21 mouse cellular contexts compared by ENCODE assay signal in genomic region chr4:137962643-137963350, GRCm38 (mm10). TPM values are rescaled to one million over a fixed set of nuclear protein-coding genes. Genes with fewer than 3 reads are reported as not detected.
DNase-seq lines count a peak whose midpoint lies in the region; ATAC-seq and TF ChIP-seq lines count a peak whose summit lies in the region.
"Had no signal": no experiment of that assay in that cellular context is flagged by ENCODE, and none has a peak within 500 bp of the region (broad histone marks: within the 10 kb centered on the region; RNA-seq: fewer than 3 reads in every experiment).

No protein-coding gene starts in this region.

- peak; percentile 40 for DNase-seq in forebrain, embryonic 14.5 days (ENCODE audit: low spot score)
- peak; percentile 44 for DNase-seq in midbrain, postnatal 0 days (ENCODE audit: low spot score)
- DNase-seq in midbrain, embryonic 10.5 days (ENCODE audit: low spot score) = no peak
- DNase-seq in brain, embryonic 14.5 days (ENCODE audit: low read depth) = peak; percentile 53
- no peak for DNase-seq in kidney, adult 11 months
- DNase-seq: adrenal gland, adult 8-10 months; adrenal gland, postnatal 36 days; cerebellum, adult 18-20 months; cerebellum, adult 9-11 months; embryo, embryonic 11 days; gastrocnemius, postnatal 14 days; heart, postnatal 36 days; kidney, adult 18-20 months had no signal

- H3K27ac ChIP-seq in forebrain, embryonic 14.5 days (ENCODE audit: low read depth, low read length) = no peak overlapping the region
- no peak overlapping the region for H3K27ac ChIP-seq in forebrain, embryonic 12.5 days
- H3K27ac ChIP-seq in hindbrain, embryonic 16.5 days (ENCODE audit: low read depth, low read length) = no peak overlapping the region
- no peak overlapping the region for H3K27ac ChIP-seq in hindbrain, embryonic 12.5 days
- H3K27ac ChIP-seq in midbrain, postnatal 0 days (ENCODE audit: low read depth, low read length) = no peak overlapping the region
- H3K27ac ChIP-seq in midbrain, embryonic 10.5 days (replicated peaks) = no peak overlapping the region
- H3K27ac ChIP-seq: embryonic facial prominence, embryonic 15.5 days; heart, embryonic 13.5 days; hindbrain, embryonic 15.5 days had no signal

- no peak overlapping the region for H3K4me2 ChIP-seq in forebrain, embryonic 14.5 days (ENCODE audit: low read length)
- H3K4me2 ChIP-seq in forebrain, embryonic 12.5 days = no peak overlapping the region
- H3K4me2 ChIP-seq in hindbrain, embryonic 16.5 days (ENCODE audit: low read length) = no peak overlapping the region
- no peak overlapping the region for H3K4me2 ChIP-seq in hindbrain, embryonic 12.5 days (replicated peaks)
- H3K4me2 ChIP-seq in midbrain, postnatal 0 days (ENCODE audit: low read depth, low read length, poor library complexity, severe bottlenecking) = no peak overlapping the region
- H3K4me2 ChIP-seq: embryonic facial prominence, embryonic 15.5 days; heart, embryonic 13.5 days; hindbrain, embryonic 15.5 days had no signal

- TF ChIP-seq CTCF in midbrain, postnatal 0 days (IDR thresholded peaks at IDR 0.05) = no peak
- no peak for TF ChIP-seq CTCF in brain, embryonic 14.5 days (IDR thresholded peaks at IDR 0.05; ENCODE audit: borderline replicate concordance, extremely low read depth, insufficient read depth, insufficient read length)

- no peak overlapping the region for H3K4me3 ChIP-seq in forebrain, embryonic 14.5 days (ENCODE audit: low read depth, low read length)
- H3K4me3 ChIP-seq in forebrain, embryonic 12.5 days (replicated peaks) = no peak overlapping the region
- no peak overlapping the region for H3K4me3 ChIP-seq in hindbrain, embryonic 16.5 days (ENCODE audit: low read length)
- no peak overlapping the region for H3K4me3 ChIP-seq in hindbrain, embryonic 12.5 days
- no peak overlapping the region for H3K4me3 ChIP-seq in midbrain, postnatal 0 days (ENCODE audit: low read depth, low read length)
- no peak overlapping the region for H3K4me3 ChIP-seq in midbrain, embryonic 10.5 days
- H3K4me3 ChIP-seq: embryonic facial prominence, embryonic 15.5 days; erythroblast, embryonic 14.5 days; heart, embryonic 13.5 days; hindbrain, embryonic 15.5 days had no signal

- no peak overlapping the region for H3K9ac ChIP-seq in forebrain, embryonic 14.5 days (ENCODE audit: low read length)
- H3K9ac ChIP-seq in forebrain, embryonic 12.5 days = no peak overlapping the region
- H3K9ac ChIP-seq in hindbrain, embryonic 16.5 days (ENCODE audit: low read depth, low read length) = no peak overlapping the region
- H3K9ac ChIP-seq in hindbrain, embryonic 12.5 days = no peak overlapping the region
- no peak overlapping the region for H3K9ac ChIP-seq in midbrain, postnatal 0 days (replicated peaks; ENCODE audit: low read length, poor library complexity, severe bottlenecking)
- H3K9ac ChIP-seq: embryonic facial prominence, embryonic 15.5 days; heart, embryonic 13.5 days; hindbrain, embryonic 15.5 days had no signal

- no peak for TF ChIP-seq POLR2A in brain, embryonic 14.5 days (IDR thresholded peaks at IDR 0.05; ENCODE audit: borderline replicate concordance, extremely low read depth, insufficient read depth, insufficient read length, poor library complexity, severe bottlenecking)

- peaks cover 36% of the 10 kb centered on the region for H3K36me3 ChIP-seq in forebrain, embryonic 14.5 days (ENCODE audit: control insufficient read depth, insufficient read depth, low read length)
- peaks cover 52% of the 10 kb centered on the region for H3K36me3 ChIP-seq in forebrain, embryonic 12.5 days (replicated peaks)
- H3K36me3 ChIP-seq in hindbrain, embryonic 16.5 days (ENCODE audit: control insufficient read depth, insufficient read depth, low read length) = peaks cover 32% of the 10 kb centered on the region
- H3K36me3 ChIP-seq in hindbrain, embryonic 12.5 days = peaks cover 49% of the 10 kb centered on the region
- H3K36me3 ChIP-seq in midbrain, postnatal 0 days (ENCODE audit: insufficient read depth, low read length) = peaks cover 54% of the 10 kb centered on the region
- H3K36me3 ChIP-seq in midbrain, embryonic 10.5 days = peaks cover 74% of the 10 kb centered on the region
- H3K36me3 ChIP-seq: G1E had no signal

- no peaks in the 10 kb centered on the region for H3K9me3 ChIP-seq in forebrain, embryonic 14.5 days (replicated peaks; ENCODE audit: control insufficient read depth, low read length)
- peaks cover 8% of the 10 kb centered on the region; the same call in 1 of the 2 replicates for H3K9me3 ChIP-seq in forebrain, embryonic 12.5 days
- 0 out of 2 replicates have a peak, but pooled peaks cover 3% of the 10 kb centered on the region for H3K9me3 ChIP-seq in hindbrain, embryonic 16.5 days (ENCODE audit: control insufficient read depth, low read length)
- H3K9me3 ChIP-seq in hindbrain, embryonic 12.5 days (replicated peaks) = 0 out of 2 replicates have a peak, but pooled peaks cover 3% of the 10 kb centered on the region
- H3K9me3 ChIP-seq in midbrain, postnatal 0 days (ENCODE audit: low read length) = peaks cover 4% of the 10 kb centered on the region; the same call in 1 of the 2 replicates
- H3K9me3 ChIP-seq in midbrain, embryonic 10.5 days (replicated peaks) = peaks cover 9% of the 10 kb centered on the region; the same call in 1 of the 2 replicates
- H3K9me3 ChIP-seq: embryonic facial prominence, embryonic 15.5 days; G1E; hindbrain, embryonic 15.5 days had no signal

- 0 out of 2 replicates have a peak, but pooled peaks cover 2% of the 10 kb centered on the region for H3K4me1 ChIP-seq in forebrain, embryonic 14.5 days (ENCODE audit: control insufficient read depth, insufficient read depth, low read length)
- H3K4me1 ChIP-seq in forebrain, embryonic 12.5 days = no peaks in the 10 kb centered on the region
- no peaks in the 10 kb centered on the region for H3K4me1 ChIP-seq in hindbrain, embryonic 16.5 days (ENCODE audit: control insufficient read depth, insufficient read depth, low read depth, low read length)
- no peaks in the 10 kb centered on the region for H3K4me1 ChIP-seq in hindbrain, embryonic 12.5 days
- no peaks in the 10 kb centered on the region for H3K4me1 ChIP-seq in midbrain, postnatal 0 days (ENCODE audit: insufficient read depth, low read length)
- H3K4me1 ChIP-seq in midbrain, embryonic 10.5 days = no peaks in the 10 kb centered on the region
- H3K4me1 ChIP-seq: hindbrain, embryonic 15.5 days had no signal

- H3K27me3 ChIP-seq in forebrain, embryonic 14.5 days (replicated peaks; ENCODE audit: control insufficient read depth, insufficient read depth, low read length) = no peaks in the 10 kb centered on the region
- H3K27me3 ChIP-seq in forebrain, embryonic 12.5 days = no peaks in the 10 kb centered on the region
- H3K27me3 ChIP-seq in hindbrain, embryonic 16.5 days (replicated peaks; ENCODE audit: control insufficient read depth, insufficient read depth, low read length) = no peaks in the 10 kb centered on the region
- no peaks in the 10 kb centered on the region for H3K27me3 ChIP-seq in hindbrain, embryonic 12.5 days
- no peaks in the 10 kb centered on the region for H3K27me3 ChIP-seq in midbrain, postnatal 0 days (ENCODE audit: insufficient read depth, low read length)
- no peaks in the 10 kb centered on the region for H3K27me3 ChIP-seq in midbrain, embryonic 10.5 days (ENCODE audit: low read depth, poor library complexity, severe bottlenecking)
- H3K27me3 ChIP-seq: embryonic facial prominence, embryonic 15.5 days; heart, embryonic 13.5 days; hindbrain, embryonic 15.5 days had no signal

- ATAC-seq in forebrain, embryonic 14.5 days = no peak
- ATAC-seq in forebrain, embryonic 12.5 days (ENCODE audit: low FRiP score) = no peak
- peak; percentile 7; the same call in 1 of the 2 replicates for ATAC-seq in hindbrain, embryonic 16.5 days
- no peak for ATAC-seq in hindbrain, embryonic 12.5 days (ENCODE audit: low FRiP score)
- ATAC-seq in midbrain, postnatal 0 days (ENCODE audit: low FRiP score) = no peak

- WGBS in forebrain, embryonic 14.5 days = 79% methylated on average over 20 of the region's 20 CpGs
- 90% methylated on average over 20 of the region's 20 CpGs for WGBS in forebrain, embryonic 12.5 days
- WGBS in hindbrain, embryonic 16.5 days = 83% methylated on average over 20 of the region's 20 CpGs
- 91% methylated on average over 20 of the region's 20 CpGs for WGBS in hindbrain, embryonic 12.5 days
- WGBS in midbrain, postnatal 0 days = 84% methylated on average over 20 of the region's 20 CpGs
- 97% methylated on average over 20 of the region's 20 CpGs for WGBS in midbrain, embryonic 10.5 days

RNA-seq across cellular contexts. Expression of gene Eif4g3, which starts 30.0 kb away (rescaled TPM):
- 31.6 and 42.2 TPM in 2 replicates for polyA plus RNA-seq in forebrain, embryonic 14.5 days (2014; fragmentation: Nextera tagmentation; extraction: Ambion mirVana)
- polyA plus RNA-seq in forebrain, embryonic 12.5 days (2016; fragmentation: Nextera tagmentation; extraction: Ambion mirVana) = 58.0 and 60.5 TPM in 2 replicates
- polyA plus RNA-seq in hindbrain, embryonic 16.5 days (2015; fragmentation: Nextera tagmentation; extraction: Ambion mirVana) = 43.2 and 46.0 TPM in 2 replicates
- 61.6 and 61.7 TPM in 2 replicates for polyA plus RNA-seq in hindbrain, embryonic 12.5 days (2016; fragmentation: Nextera tagmentation; extraction: Ambion mirVana)
- total RNA-seq in midbrain, postnatal 0 days (2014; rRNA removed) = 70.0 and 92.2 TPM in 2 replicates
- 36.0 and 42.4 TPM in 2 replicates for polyA plus RNA-seq in midbrain, postnatal 0 days (2015; fragmentation: Nextera tagmentation; extraction: Ambion mirVana)
- polyA plus RNA-seq in midbrain, embryonic 10.5 days (2016; fragmentation: Nextera tagmentation; extraction: Ambion mirVana) = 34.1 and 36.3 TPM in 2 replicates
- 130 and 149 TPM in 2 replicates for polyA plus RNA-seq in brain, embryonic 14.5 days (2012; rRNA removed)

Comparison
In these comparisons a context has a peak if more than half of its experiments do, and no peak if none do; other contexts are left out.
1. DNase-seq: peak in forebrain, embryonic 14.5 days (single experiment), midbrain, postnatal 0 days (single experiment) and brain, embryonic 14.5 days (single experiment); none in midbrain, embryonic 10.5 days (single experiment) and kidney, adult 11 months (single experiment).